In genomic region chr6:36931473-36931872, GRCm38 (mm10) we compare ENCODE assay signal across 19 mouse cellular contexts.
DNase-seq lines count a peak whose midpoint lies in the region; ATAC-seq lines count a peak whose summit lies in the region.
"Had no signal": no experiment of that assay in that cellular context is flagged by ENCODE, and none has a peak within 500 bp of the region (broad histone marks: within the 10 kb centered on the region; RNA-seq: fewer than 3 reads in every experiment).

No protein-coding gene starts in this region.

- no peak overlapping the region for H3K27ac ChIP-seq in hindbrain, embryonic 16.5 days (ENCODE audit: low read depth, low read length)
- H3K27ac ChIP-seq in hindbrain, embryonic 11.5 days (ENCODE audit: low read depth, low read length) = no peak overlapping the region
- no peak overlapping the region for H3K27ac ChIP-seq in embryonic facial prominence, embryonic 14.5 days (replicated peaks; ENCODE audit: low read depth, low read length)
- no peak overlapping the region for H3K27ac ChIP-seq in midbrain, embryonic 12.5 days (replicated peaks)
- no peak overlapping the region for H3K27ac ChIP-seq in kidney, embryonic 14.5 days (ENCODE audit: low read depth, low read length)
- H3K27ac ChIP-seq: hindbrain, embryonic 15.5 days; limb, embryonic 13.5 days; liver, embryonic 15.5 days; neural tube, embryonic 15.5 days; stomach, embryonic 15.5 days had no signal

- no peaks in the 10 kb centered on the region; the same call in 1 of the 2 replicates for H3K36me3 ChIP-seq in hindbrain, embryonic 16.5 days (ENCODE audit: control insufficient read depth, insufficient read depth, low read length)
- H3K36me3 ChIP-seq in hindbrain, embryonic 11.5 days (ENCODE audit: control insufficient read depth, insufficient read depth, low read length) = no peaks in the 10 kb centered on the region
- no peaks in the 10 kb centered on the region for H3K36me3 ChIP-seq in embryonic facial prominence, embryonic 14.5 days (ENCODE audit: control insufficient read depth, insufficient read depth, low read length)
- no peaks in the 10 kb centered on the region for H3K36me3 ChIP-seq in midbrain, embryonic 12.5 days
- H3K36me3 ChIP-seq in kidney, embryonic 14.5 days (ENCODE audit: control insufficient read depth, insufficient read depth, low read length) = no peaks in the 10 kb centered on the region
- H3K36me3 ChIP-seq: hindbrain, embryonic 15.5 days; limb, embryonic 13.5 days; liver, embryonic 15.5 days; neural tube, embryonic 15.5 days; stomach, embryonic 15.5 days had no signal

- no peaks in the 10 kb centered on the region for H3K27me3 ChIP-seq in hindbrain, embryonic 16.5 days (replicated peaks; ENCODE audit: control insufficient read depth, insufficient read depth, low read length)
- H3K27me3 ChIP-seq in hindbrain, embryonic 11.5 days (ENCODE audit: control insufficient read depth, insufficient read depth, low read length) = 0 out of 2 replicates have a peak, but pooled peaks cover 2% of the 10 kb centered on the region
- no peaks in the 10 kb centered on the region for H3K27me3 ChIP-seq in embryonic facial prominence, embryonic 14.5 days (replicated peaks; ENCODE audit: control insufficient read depth, insufficient read depth, low read length)
- H3K27me3 ChIP-seq in midbrain, embryonic 12.5 days = 0 out of 2 replicates have a peak, but pooled peaks cover 3% of the 10 kb centered on the region
- H3K27me3 ChIP-seq in kidney, embryonic 14.5 days (ENCODE audit: control insufficient read depth, insufficient read depth, low read length) = no peaks in the 10 kb centered on the region
- H3K27me3 ChIP-seq: hindbrain, embryonic 15.5 days; limb, embryonic 13.5 days; liver, embryonic 15.5 days; neural tube, embryonic 15.5 days; stomach, embryonic 15.5 days had no signal

- no peak overlapping the region for H3K4me3 ChIP-seq in hindbrain, embryonic 16.5 days (ENCODE audit: low read length)
- H3K4me3 ChIP-seq in hindbrain, embryonic 11.5 days (ENCODE audit: low read depth, low read length) = no peak overlapping the region
- H3K4me3 ChIP-seq in embryonic facial prominence, embryonic 14.5 days (ENCODE audit: low read depth, low read length) = no peak overlapping the region
- H3K4me3 ChIP-seq in midbrain, embryonic 12.5 days = no peak overlapping the region
- H3K4me3 ChIP-seq in kidney, embryonic 14.5 days (ENCODE audit: low read length) = no peak overlapping the region
- H3K4me3 ChIP-seq: hindbrain, embryonic 15.5 days; limb, embryonic 13.5 days; liver, embryonic 15.5 days; myocyte; neural tube, embryonic 15.5 days; stomach, embryonic 15.5 days had no signal

- no peak for DNase-seq in hindbrain, embryonic 11.5 days (ENCODE audit: low spot score)
- DNase-seq in embryonic facial prominence, embryonic 14.5 days (ENCODE audit: low spot score) = peak; percentile 77
- DNase-seq in spleen, postnatal 10 days (ENCODE audit: low spot score in 2 of 2) = no peak
- no peak for DNase-seq in c-Kit-positive CD71-positive TER-119-positive erythroid progenitor cells, embryonic 14.5 days (ENCODE audit: low spot score)
- DNase-seq: cerebellum, adult 11-12 months; gastrocnemius, postnatal 14 days; kidney, adult 11 months; kidney, postnatal 25 days; spleen, adult 18-20 months had no signal

- no peak overlapping the region for H3K4me2 ChIP-seq in hindbrain, embryonic 16.5 days (ENCODE audit: low read length)
- no peak overlapping the region for H3K4me2 ChIP-seq in hindbrain, embryonic 11.5 days (replicated peaks; ENCODE audit: low read depth, low read length)
- H3K4me2 ChIP-seq in embryonic facial prominence, embryonic 14.5 days (ENCODE audit: low read depth, low read length) = no peak overlapping the region
- H3K4me2 ChIP-seq in midbrain, embryonic 12.5 days (replicated peaks) = no peak overlapping the region
- H3K4me2 ChIP-seq in kidney, embryonic 14.5 days (replicated peaks; ENCODE audit: low read depth, low read length) = no peak overlapping the region
- H3K4me2 ChIP-seq: hindbrain, embryonic 15.5 days; limb, embryonic 13.5 days; liver, embryonic 15.5 days; neural tube, embryonic 15.5 days; stomach, embryonic 15.5 days had no signal

- H3K9me3 ChIP-seq in hindbrain, embryonic 16.5 days (ENCODE audit: control insufficient read depth, low read length) = no peaks in the 10 kb centered on the region
- no peaks in the 10 kb centered on the region for H3K9me3 ChIP-seq in hindbrain, embryonic 11.5 days (ENCODE audit: control insufficient read depth, low read length)
- H3K9me3 ChIP-seq in embryonic facial prominence, embryonic 14.5 days (ENCODE audit: control insufficient read depth, low read length) = no peaks in the 10 kb centered on the region
- no peaks in the 10 kb centered on the region for H3K9me3 ChIP-seq in midbrain, embryonic 12.5 days
- no peaks in the 10 kb centered on the region for H3K9me3 ChIP-seq in kidney, embryonic 14.5 days (ENCODE audit: control insufficient read depth, low read length)
- H3K9me3 ChIP-seq: hindbrain, embryonic 15.5 days; limb, embryonic 13.5 days; liver, embryonic 15.5 days; neural tube, embryonic 15.5 days; stomach, embryonic 15.5 days had no signal

- ATAC-seq in hindbrain, embryonic 16.5 days = peak; percentile 85
- no peak for ATAC-seq in hindbrain, embryonic 11.5 days (ENCODE audit: low FRiP score)
- no peak for ATAC-seq in embryonic facial prominence, embryonic 14.5 days (ENCODE audit: low read depth)
- ATAC-seq in midbrain, embryonic 12.5 days (ENCODE audit: low FRiP score, low read depth) = peak; percentile 56; the same call in 1 of the 2 replicates
- ATAC-seq in kidney, embryonic 14.5 days (ENCODE audit: low FRiP score, low TSS enrichment) = no peak
- ATAC-seq: lung, postnatal 0 days had no signal

- no peak overlapping the region for H3K9ac ChIP-seq in hindbrain, embryonic 16.5 days (ENCODE audit: low read depth, low read length)
- no peak overlapping the region for H3K9ac ChIP-seq in hindbrain, embryonic 11.5 days (ENCODE audit: low read depth, low read length)
- H3K9ac ChIP-seq in embryonic facial prominence, embryonic 14.5 days (ENCODE audit: low read depth, low read length) = no peak overlapping the region
- no peak overlapping the region for H3K9ac ChIP-seq in midbrain, embryonic 12.5 days (replicated peaks)
- no peak overlapping the region for H3K9ac ChIP-seq in kidney, embryonic 14.5 days (ENCODE audit: low read depth, low read length)
- H3K9ac ChIP-seq: hindbrain, embryonic 15.5 days; limb, embryonic 13.5 days; liver, embryonic 15.5 days; neural tube, embryonic 15.5 days; stomach, embryonic 15.5 days had no signal

- WGBS in hindbrain, embryonic 16.5 days = 44% methylated on average over 4 of the region's 4 CpGs
- 54% methylated on average over 4 of the region's 4 CpGs for WGBS in hindbrain, embryonic 11.5 days
- 34% methylated on average over 4 of the region's 4 CpGs for WGBS in embryonic facial prominence, embryonic 14.5 days
- WGBS in midbrain, embryonic 12.5 days = 41% methylated on average over 4 of the region's 4 CpGs
- WGBS in kidney, embryonic 14.5 days = 70% methylated on average over 4 of the region's 4 CpGs

- H3K4me1 ChIP-seq in hindbrain, embryonic 16.5 days (ENCODE audit: control insufficient read depth, insufficient read depth, low read depth, low read length) = no peaks in the 10 kb centered on the region
- no peaks in the 10 kb centered on the region for H3K4me1 ChIP-seq in hindbrain, embryonic 11.5 days (replicated peaks; ENCODE audit: control insufficient read depth, insufficient read depth, low read length)
- H3K4me1 ChIP-seq in embryonic facial prominence, embryonic 14.5 days (ENCODE audit: control insufficient read depth, insufficient read depth, low read length) = peaks cover 5% of the 10 kb centered on the region; the same call in 1 of the 2 replicates
- peaks cover 8% of the 10 kb centered on the region; the same call in 1 of the 2 replicates for H3K4me1 ChIP-seq in midbrain, embryonic 12.5 days
- H3K4me1 ChIP-seq in kidney, embryonic 14.5 days (ENCODE audit: control insufficient read depth, insufficient read depth, low read length) = no peaks in the 10 kb centered on the region
- H3K4me1 ChIP-seq: hindbrain, embryonic 15.5 days; limb, embryonic 13.5 days; liver, embryonic 15.5 days; stomach, embryonic 15.5 days had no signal

Comparison
In these comparisons a context has a peak if more than half of its experiments do, and no peak if none do; other contexts are left out.
1. ATAC-seq: peak in hindbrain, embryonic 16.5 days (single experiment) and midbrain, embryonic 12.5 days (single experiment); none in hindbrain, embryonic 11.5 days (single experiment), embryonic facial prominence, embryonic 14.5 days (single experiment) and kidney, embryonic 14.5 days (single experiment).